Mouse (Mus musculus) T-helper 17 cell (primary cell): ENCODE data around the gene Evl.

Experiments used
- in situ Hi-C, 2 experiments: fragments of 300-600 bp; cut with MboI, MseI; formaldehyde crosslinking; loops; 1 replicate in 1 of 2; 2 replicates in 1 of 2; pipeline ENCODE4 v1.15.1; 2025; ENCODE audit warnings: high pct_unique_total_duplicates in 2 of 2

Gene Evl

GRCm38 (mm10) chr12:108554120-108554841 lies at the start of gene Evl:
Evl (plus strand) TSS chr12:108554720.
- in situ Hi-C loops: loop anchor here (5.0 kb wide), 2 partner anchors 103 to 1502 kb away; no protein-coding TSS in a partner anchor

GRCm38 (mm10) chr12:108505846-108506245 lies 48.7 kb upstream of the Evl start:
- in situ Hi-C loops: loop anchor here in 1 of 2 experiments (25.0 kb wide), 1 partner anchor 1231 kb away; no protein-coding TSS in a partner anchor

- in situ Hi-C loops: loop anchor here in 1 of 2 experiments (25.0 kb wide), 1 partner anchor 1230 kb away; no protein-coding TSS in a partner anchor
Observed at GRCm38 (mm10) chr12:108507046-108507445, 47.5 kb upstream of the Evl start.

GRCm38 (mm10) chr12:108510571-108510970 lies 43.9 kb upstream of the Evl start:
- in situ Hi-C loops: loop anchor here in 1 of 2 experiments (25.0 kb wide), 1 partner anchor 1227 kb away; no protein-coding TSS in a partner anchor

- in situ Hi-C loops: loop anchor here in 1 of 2 experiments (25.0 kb wide), 1 partner anchor 1226 kb away; no protein-coding TSS in a partner anchor
Observed at GRCm38 (mm10) chr12:108511009-108511408, 43.5 kb upstream of the Evl start.

- in situ Hi-C loops: loop anchor here in 1 of 2 experiments (25.0 kb wide), 1 partner anchor 1222 kb away; no protein-coding TSS in a partner anchor
Observed at GRCm38 (mm10) chr12:108515464-108515863, 39.1 kb upstream of the Evl start.

GRCm38 (mm10) chr12:108519374-108519773 lies 35.1 kb upstream of the Evl start:
- in situ Hi-C loops: loop anchor here in 1 of 2 experiments (25.0 kb wide), 1 partner anchor 1218 kb away; no protein-coding TSS in a partner anchor

GRCm38 (mm10) chr12:108529214-108529613 lies 25.3 kb upstream of the Evl start:
- in situ Hi-C loops: loop anchor here in 1 of 2 experiments (5.0 kb wide), 1 partner anchor 1962 kb away; no protein-coding TSS in a partner anchor

GRCm38 (mm10) chr12:108534484-108534883 lies 20.0 kb upstream of the Evl start:
- in situ Hi-C loops: no loop called here

- in situ Hi-C loops: no loop called here
Observed at GRCm38 (mm10) chr12:108536461-108536860, 18.1 kb upstream of the Evl start.

- in situ Hi-C loops: no loop called here
Observed at GRCm38 (mm10) chr12:108541088-108541487, 13.4 kb upstream of the Evl start.

- in situ Hi-C loops: no loop called here
Observed at GRCm38 (mm10) chr12:108546508-108547153, 7.9 kb upstream of the Evl start.

GRCm38 (mm10) chr12:108547251-108547875 lies 7.2 kb upstream of the Evl start:
- in situ Hi-C loops: no loop called here

GRCm38 (mm10) chr12:108551731-108552130 lies 2.8 kb upstream of the Evl start:
- in situ Hi-C loops: loop anchor here (5.0 kb wide), 2 partner anchors 106 to 1499 kb away; no protein-coding TSS in a partner anchor

GRCm38 (mm10) chr12:108553079-108553478 lies 1.4 kb upstream of the Evl start:
- in situ Hi-C loops: loop anchor here (5.0 kb wide), 2 partner anchors 104 to 1501 kb away; no protein-coding TSS in a partner anchor

- in situ Hi-C loops: loop anchor here (5.0 kb wide), 2 partner anchors 102 to 1503 kb away; no protein-coding TSS in a partner anchor
Observed at GRCm38 (mm10) chr12:108554861-108555556, 489 bp downstream of the Evl start.

- in situ Hi-C loops: no loop called here
Observed at GRCm38 (mm10) chr12:108558194-108558593, 3.7 kb downstream of the Evl start.

- in situ Hi-C loops: loop anchor here in 1 of 2 experiments (5.0 kb wide), 1 partner anchor 104 kb away; no protein-coding TSS in a partner anchor
Observed at GRCm38 (mm10) chr12:108563238-108563637, 8.7 kb downstream of the Evl start.

- in situ Hi-C loops: loop anchor here in 1 of 2 experiments (5.0 kb wide), 1 partner anchor 102 kb away; no protein-coding TSS in a partner anchor
Observed at GRCm38 (mm10) chr12:108564910-108565506, 10.5 kb downstream of the Evl start.

- in situ Hi-C loops: no loop called here
Observed at GRCm38 (mm10) chr12:108579156-108579871, 24.8 kb downstream of the Evl start.
